Comparison of ENCODE assay signal across 12 mouse cellular contexts in genomic region chr19:44746541-44747024, GRCm38 (mm10). TPM values are rescaled to one million over a fixed set of nuclear protein-coding genes. Genes with fewer than 3 reads are reported as not detected.
DNase-seq lines count a peak whose midpoint lies in the region; ATAC-seq and TF ChIP-seq lines count a peak whose summit lies in the region.
"Had no signal": no experiment of that assay in that cellular context is flagged by ENCODE, and none has a peak within 500 bp of the region (broad histone marks: within the 10 kb centered on the region; RNA-seq: fewer than 3 reads in every experiment).

No protein-coding gene starts in this region.

- H3K27ac ChIP-seq in lung, embryonic 14.5 days (ENCODE audit: low read depth) = no peak overlapping the region
- no peak overlapping the region for H3K27ac ChIP-seq in embryonic facial prominence, embryonic 14.5 days (replicated peaks; ENCODE audit: low read depth, low read length)
- peak overlapping the region; percentile 98 for H3K27ac ChIP-seq in kidney, embryonic 15.5 days

- no peak for DNase-seq in lung, embryonic 14.5 days
- no peak for DNase-seq in lung, postnatal 36 days
- DNase-seq in embryonic facial prominence, embryonic 14.5 days (ENCODE audit: low spot score) = no peak
- peak; percentile 66 for DNase-seq in neural tube, embryonic 10.5 days (ENCODE audit: extremely low spot score, low spot score)
- no peak for DNase-seq in adrenal gland, postnatal 36 days
- no peak for DNase-seq in adrenal gland, postnatal 25 days
- no peak for DNase-seq in left cerebral cortex, adult 18-20 months (ENCODE audit: low spot score in 2 of 2)
- DNase-seq: cerebellum, postnatal 14 days; lung, adult 2 months; right cerebral cortex, adult 18-20 months had no signal

- ATAC-seq in lung, embryonic 14.5 days (ENCODE audit: insufficient read depth) = peak; percentile 52; the same call in 1 of the 2 replicates
- ATAC-seq in embryonic facial prominence, embryonic 14.5 days (ENCODE audit: low read depth) = peak; percentile 44; the same call in 1 of the 2 replicates
- ATAC-seq in kidney, embryonic 15.5 days (replicated peaks; ENCODE audit: low FRiP score) = peak; percentile 16; the same call in 1 of the 2 replicates

- H3K9ac ChIP-seq in lung, embryonic 14.5 days = no peak overlapping the region
- no peak overlapping the region for H3K9ac ChIP-seq in embryonic facial prominence, embryonic 14.5 days (ENCODE audit: low read depth, low read length)
- H3K9ac ChIP-seq in kidney, embryonic 15.5 days = peak overlapping the region; percentile 77

- H3K9me3 ChIP-seq in lung, embryonic 14.5 days (ENCODE audit: low read depth, low read length) = no peaks in the 10 kb centered on the region
- no peaks in the 10 kb centered on the region for H3K9me3 ChIP-seq in embryonic facial prominence, embryonic 14.5 days (ENCODE audit: control insufficient read depth, low read length)
- no peaks in the 10 kb centered on the region for H3K9me3 ChIP-seq in kidney, embryonic 15.5 days (replicated peaks)

- peak overlapping the region; percentile 25 for H3K4me3 ChIP-seq in lung, embryonic 14.5 days (ENCODE audit: low read depth, low read length)
- H3K4me3 ChIP-seq in embryonic facial prominence, embryonic 14.5 days (ENCODE audit: low read depth, low read length) = peak overlapping the region; percentile 25
- H3K4me3 ChIP-seq in kidney, embryonic 15.5 days (replicated peaks) = peak overlapping the region; percentile 59

- peaks cover 98% of the 10 kb centered on the region for H3K27me3 ChIP-seq in lung, embryonic 14.5 days (ENCODE audit: insufficient read depth, low read length)
- peaks cover 100% of the 10 kb centered on the region for H3K27me3 ChIP-seq in embryonic facial prominence, embryonic 14.5 days (replicated peaks; ENCODE audit: control insufficient read depth, insufficient read depth, low read length)
- H3K27me3 ChIP-seq in kidney, embryonic 15.5 days = peaks cover 88% of the 10 kb centered on the region

- H3K4me2 ChIP-seq in lung, embryonic 14.5 days = peak overlapping the region; percentile 52
- peak overlapping the region; percentile 41 for H3K4me2 ChIP-seq in embryonic facial prominence, embryonic 14.5 days (ENCODE audit: low read depth, low read length)
- peak overlapping the region; percentile 78 for H3K4me2 ChIP-seq in kidney, embryonic 15.5 days

- under 1% methylated on average over 42 of the region's 42 CpGs for WGBS in lung, embryonic 14.5 days
- 2% methylated on average over 27 of the region's 42 CpGs for WGBS in embryonic facial prominence, embryonic 14.5 days
- WGBS in kidney, embryonic 15.5 days = under 1% methylated on average over 34 of the region's 42 CpGs

- 0 out of 2 replicates have a peak, but pooled peaks cover 3% of the 10 kb centered on the region for H3K4me1 ChIP-seq in lung, embryonic 14.5 days (ENCODE audit: insufficient read depth)
- 0 out of 2 replicates have a peak, but pooled peaks cover 2% of the 10 kb centered on the region for H3K4me1 ChIP-seq in embryonic facial prominence, embryonic 14.5 days (ENCODE audit: control insufficient read depth, insufficient read depth, low read length)
- peaks cover 49% of the 10 kb centered on the region for H3K4me1 ChIP-seq in kidney, embryonic 15.5 days

- H3K36me3 ChIP-seq in lung, embryonic 14.5 days (ENCODE audit: insufficient read depth) = no peaks in the 10 kb centered on the region
- H3K36me3 ChIP-seq in embryonic facial prominence, embryonic 14.5 days (ENCODE audit: control insufficient read depth, insufficient read depth, low read length) = no peaks in the 10 kb centered on the region
- H3K36me3 ChIP-seq in kidney, embryonic 15.5 days = no peaks in the 10 kb centered on the region

- no peak for TF ChIP-seq CTCF in lung, embryonic 14.5 days (IDR thresholded peaks at IDR 0.05; ENCODE audit: low read depth)

RNA-seq across cellular contexts. Expression of gene Pax2, which starts 9.3 kb away (rescaled TPM):
- 0.07 TPM in 1 of 2 replicates, not detected in the other for polyA plus RNA-seq in lung, embryonic 14.5 days (2014; fragmentation: Nextera tagmentation; extraction: Ambion mirVana)
- 0.14 and 0.22 TPM in 2 replicates for polyA plus RNA-seq in embryonic facial prominence, embryonic 14.5 days (2014; fragmentation: Nextera tagmentation; extraction: Ambion mirVana)
- polyA plus RNA-seq in kidney, embryonic 15.5 days (2015; fragmentation: Nextera tagmentation; extraction: Ambion mirVana) = 34.6 and 36.9 TPM in 2 replicates
- not detected for total RNA-seq in adrenal gland, postnatal 36 days (2021)
- not detected in 2 replicates for total RNA-seq in adrenal gland, postnatal 25 days (2021)
- total RNA-seq in left cerebral cortex, adult 18-20 months (2021) = under 1 TPM; 0.23 to 0.42 TPM
- total RNA-seq: gastrocnemius, postnatal 4 days had no signal
- polyA plus RNA-seq: lung, adult 2 months had no signal
